Mouse (Mus musculus) frontal cortex, postnatal 36 days (tissue): ENCODE data around the gene Igsf6.

ENCODE experiments used
- DNase-seq, 2 experiments: peaks; one replicate each; pipeline ENCODE4 v3.0.0; 2022; ENCODE audit warnings: low spot score in 2 of 2

Gene Igsf6

GRCm38 (mm10) chr7:121074281-121074680 is at the start of gene Igsf6:
Gene Igsf6 (minus strand): TSS chr7:121074572.
- no peak for DNase-seq

- peak; percentile 84 to 93 for DNase-seq
These were observed 45.9 kb upstream of the Igsf6 start for GRCm38 (mm10) chr7:121120143-121120818.

- no peak for DNase-seq
These were observed 37.4 kb upstream of the Igsf6 start for GRCm38 (mm10) chr7:121111762-121112161.

- no peak for DNase-seq
These were observed 36.9 kb upstream of the Igsf6 start for GRCm38 (mm10) chr7:121111321-121111720.

- no peak for DNase-seq
These were observed 33.5 kb upstream of the Igsf6 start for GRCm38 (mm10) chr7:121107851-121108250.

- no peak for DNase-seq
These were observed 24.4 kb upstream of the Igsf6 start for GRCm38 (mm10) chr7:121098614-121099389.

GRCm38 (mm10) chr7:121093026-121093425 is 18.7 kb upstream of the Igsf6 start:
- DNase-seq = no peak

GRCm38 (mm10) chr7:121090748-121091147 is 16.4 kb upstream of the Igsf6 start:
- no peak for DNase-seq

GRCm38 (mm10) chr7:121088745-121089144 is 14.4 kb upstream of the Igsf6 start:
- no peak for DNase-seq

- no peak for DNase-seq
These were observed 11.1 kb upstream of the Igsf6 start for GRCm38 (mm10) chr7:121085500-121085899.

GRCm38 (mm10) chr7:121084840-121085453 is 10.6 kb upstream of the Igsf6 start:
- no peak for DNase-seq

- DNase-seq = no peak
These were observed 8.7 kb upstream of the Igsf6 start for GRCm38 (mm10) chr7:121082949-121083513.

- DNase-seq = no peak
These were observed 7.4 kb upstream of the Igsf6 start for GRCm38 (mm10) chr7:121081816-121082215.

GRCm38 (mm10) chr7:121081350-121081749 is 7.0 kb upstream of the Igsf6 start, which contains the start of gene Otoa:
Gene Otoa (plus strand): TSS chr7:121081650.
- no peak for DNase-seq

- peak; percentile 55 to 84 for DNase-seq
These were observed 3.5 kb upstream of the Igsf6 start for GRCm38 (mm10) chr7:121077829-121078228.

GRCm38 (mm10) chr7:121077311-121077710 is 2.9 kb upstream of the Igsf6 start:
- no peak for DNase-seq

- no peak for DNase-seq
These were observed 1.0 kb upstream of the Igsf6 start for GRCm38 (mm10) chr7:121075416-121075815.

- no peak for DNase-seq
These were observed 529 bp upstream of the Igsf6 start for GRCm38 (mm10) chr7:121074801-121075400.

GRCm38 (mm10) chr7:121072506-121072905 is 1.9 kb downstream of the Igsf6 start:
- DNase-seq = no peak

- DNase-seq = no peak
These were observed 3.1 kb downstream of the Igsf6 start for GRCm38 (mm10) chr7:121071276-121071675.

- peak in 1 of 2 experiments; percentile 22 for DNase-seq
These were observed 10.1 kb downstream of the Igsf6 start for GRCm38 (mm10) chr7:121064309-121064708.
